ENCODE assay signal across 14 mouse cellular contexts in genomic region chr16:37572117-37572754, GRCm38 (mm10).
"Had no signal": no experiment of that assay in that cellular context is flagged by ENCODE, and none has a peak within 500 bp of the region (broad histone marks: within the 10 kb centered on the region; RNA-seq: fewer than 3 reads in every experiment).

No protein-coding gene starts in this region.

- H3K36me3 ChIP-seq: stomach, embryonic 15.5 days had no signal

- H3K4me3 ChIP-seq: liver, embryonic 13.5 days; neural tube, embryonic 13.5 days; stomach, embryonic 15.5 days had no signal

- DNase-seq: kidney, adult 11 months; kidney, adult 9 months; kidney, postnatal 36 days; layer of hippocampus, adult 9-11 months; layer of hippocampus, postnatal 36 days; liver, embryonic 13.5 days; lung, adult 18-20 months; right cerebral cortex, postnatal 14 days; thymus, adult 2 months; thymus, postnatal 36 days had no signal

- H3K9ac ChIP-seq: liver, embryonic 13.5 days; neural tube, embryonic 13.5 days; stomach, embryonic 15.5 days had no signal

- H3K9me3 ChIP-seq: liver, embryonic 13.5 days; neural tube, embryonic 13.5 days; stomach, embryonic 15.5 days had no signal

- H3K4me1 ChIP-seq: liver, embryonic 13.5 days; stomach, embryonic 15.5 days had no signal

- H3K27me3 ChIP-seq: liver, embryonic 13.5 days; neural tube, embryonic 13.5 days; stomach, embryonic 15.5 days had no signal

- ATAC-seq: midbrain, embryonic 16.5 days had no signal

- H3K4me2 ChIP-seq: liver, embryonic 13.5 days; neural tube, embryonic 13.5 days; stomach, embryonic 15.5 days had no signal

- H3K27ac ChIP-seq: kidney, postnatal 0 days; liver, embryonic 13.5 days; stomach, embryonic 15.5 days had no signal
